Mouse (Mus musculus) forebrain, embryonic 14.5 days (tissue): ENCODE data around the gene Gm35549. TPM values are rescaled to one million over a fixed set of nuclear protein-coding genes. Genes with fewer than 3 reads are reported as not detected.
A peak's percentile ranks its signal among the peaks of the same experiment; 100 is the strongest.

Experiments
- ATAC-seq: fragments of 200-750 bp; cut with Nextera tagmentation; 2 replicates; pipeline ENCODE4 v1.8.0; 2017; ENCODE audit warnings: mild to moderate bottlenecking, moderate library complexity
- DNase-seq: peaks from one replicate; pipeline ENCODE4 v3.0.0-alpha.2; 2015; ENCODE audit warnings: low spot score
- H3K27ac ChIP-seq: fragments of 300-500 bp; sonication (generic); 2 replicates; pipeline ENCODE4 v1.5.1; 2014; ENCODE audit warnings: low read depth, mild to moderate bottlenecking, control low read depth, low read length, moderate library complexity
- H3K27me3 ChIP-seq: fragments of 300-500 bp; sonication (generic); replicated peaks from 2 replicates; pipeline ENCODE4 v1.6.1; 2014; ENCODE audit warnings: low read length, control low read depth, mixed read lengths; ENCODE audit not compliant: control insufficient read depth, insufficient read depth
- H3K36me3 ChIP-seq: fragments of 300-500 bp; sonication (generic); 2 replicates; pipeline ENCODE4 v1.6.1; 2014; ENCODE audit warnings: low read length, control low read depth; ENCODE audit not compliant: control insufficient read depth, insufficient read depth
- H3K4me1 ChIP-seq: fragments of 300-500 bp; sonication (generic); 2 replicates; pipeline ENCODE4 v1.6.1; 2014; ENCODE audit warnings: antibody characterized with exemption, low read length, control low read depth; ENCODE audit not compliant: control insufficient read depth, insufficient read depth
- H3K4me2 ChIP-seq: fragments of 300-500 bp; sonication (generic); 2 replicates; pipeline ENCODE4 v1.6.1; 2014; ENCODE audit warnings: mild to moderate bottlenecking, control low read depth, low read length
- H3K4me3 ChIP-seq: fragments of 300-500 bp; sonication (generic); 2 replicates; pipeline ENCODE4 v1.5.1; 2014; ENCODE audit warnings: low read depth, low read length, control low read depth
- H3K9ac ChIP-seq: fragments of 300-500 bp; sonication (generic); 2 replicates; pipeline ENCODE4 v1.6.1; 2014; ENCODE audit warnings: mild to moderate bottlenecking, low read length, control low read depth, moderate library complexity
- H3K9me3 ChIP-seq: fragments of 300-500 bp; sonication (generic); replicated peaks from 2 replicates; pipeline ENCODE4 v1.6.1; 2016; ENCODE audit warnings: low read length, control low read depth, mixed read lengths; ENCODE audit not compliant: control insufficient read depth
- WGBS: fragments of 180-500 bp; shearing (Covaris S2); extraction: QIAGEN DNeasy Blood & Tissue Kit; methylation state at CpG from one replicate; pipeline ENCODE4 v1.1.7; 2014; 5-methylcytosine and 5-hydroxymethylcytosine counted together
- polyA plus RNA-seq: library from polyadenylated mRNA; unstranded; fragments of >200 nt; fragmentation: Nextera tagmentation; extraction: Ambion mirVana; gene quantifications from 2 replicates; pipeline ENCODE4 v1.2.1, GENCODE M21; 2014

The Gm35549 gene
- polyA plus RNA-seq, 1 experiment from 2014 or later: 0.41 TPM

- no peak for ATAC-seq
- H3K4me2 ChIP-seq: no peak overlapping the region
- no peaks in the 10 kb centered on the region for H3K27me3 ChIP-seq
- H3K9me3 ChIP-seq: no peaks in the 10 kb centered on the region
- H3K36me3 ChIP-seq: peaks cover 19% of the 10 kb centered on the region
- 81% methylated on average over 3 of the region's 3 CpGs for WGBS
- DNase-seq: no peak
- no peak overlapping the region for H3K4me3 ChIP-seq
- no peak overlapping the region for H3K9ac ChIP-seq
- peaks cover 3% of the 10 kb centered on the region; the same call in 1 of the 2 replicates for H3K4me1 ChIP-seq
- H3K27ac ChIP-seq: no peak overlapping the region
Observed at GRCm38 (mm10) chr9:122845621-122846020, 1.8 kb upstream of the Gm35549 start.

- Histone ChIP-seq H3K9me3 (no peaks in the 10 kb centered on the region), H3K4me1 (peaks cover 16% of the 10 kb centered on the region), H3K27ac (peak overlapping the region; percentile 49), H3K4me2 (no peak overlapping the region), H3K4me3 (no peak overlapping the region), H3K9ac (no peak overlapping the region), H3K36me3 (peaks cover 7% of the 10 kb centered on the region), H3K27me3 (no peaks in the 10 kb centered on the region)
- peak; percentile 21 for DNase-seq
- WGBS: 26% methylated on average over 16 of the region's 16 CpGs
- no peak for ATAC-seq
Observed at GRCm38 (mm10) chr9:122837680-122838079, 6.2 kb downstream of the Gm35549 start.

- peaks cover 16% of the 10 kb centered on the region for H3K4me1 ChIP-seq
- no peaks in the 10 kb centered on the region for H3K9me3 ChIP-seq
- no peak overlapping the region for H3K4me3 ChIP-seq
- ATAC-seq: peak; percentile 58
- DNase-seq: no peak
- peaks cover 10% of the 10 kb centered on the region for H3K36me3 ChIP-seq
- H3K27me3 ChIP-seq: no peaks in the 10 kb centered on the region
- no peak overlapping the region for H3K9ac ChIP-seq
- 82% methylated on average over 4 of the region's 4 CpGs for WGBS
- peak overlapping the region; percentile 49 for H3K27ac ChIP-seq
- H3K4me2 ChIP-seq: no peak overlapping the region
Observed at GRCm38 (mm10) chr9:122837216-122837615, 6.6 kb downstream of the Gm35549 start.

GRCm38 (mm10) chr9:122836790-122837189, 7.0 kb downstream of the Gm35549 start:
- Histone ChIP-seq H3K36me3 (peaks cover 10% of the 10 kb centered on the region), H3K4me3 (no peak overlapping the region), H3K27ac (peak overlapping the region; percentile 49; the same call in 1 of the 2 replicates), H3K27me3 (no peaks in the 10 kb centered on the region), H3K9me3 (no peaks in the 10 kb centered on the region), H3K9ac (no peak overlapping the region), H3K4me1 (peaks cover 16% of the 10 kb centered on the region), H3K4me2 (no peak overlapping the region)
- 14% methylated on average over 6 of the region's 6 CpGs for WGBS
- ATAC-seq (peak; percentile 93), DNase-seq (peak; percentile 92)

- peak overlapping the region; percentile 49 for H3K27ac ChIP-seq
- H3K36me3 ChIP-seq: peaks cover 10% of the 10 kb centered on the region
- H3K4me3 ChIP-seq: no peak overlapping the region
- no peak overlapping the region for H3K9ac ChIP-seq
- no peaks in the 10 kb centered on the region for H3K9me3 ChIP-seq
- peak; percentile 3 for DNase-seq
- no peaks in the 10 kb centered on the region for H3K27me3 ChIP-seq
- ATAC-seq: 0 out of 2 replicates have a peak, but pooled peaks have one; percentile 10
- H3K4me2 ChIP-seq: no peak overlapping the region
- peaks cover 16% of the 10 kb centered on the region for H3K4me1 ChIP-seq
- 51% methylated on average over 9 of the region's 9 CpGs for WGBS
Observed at GRCm38 (mm10) chr9:122836126-122836525, 7.7 kb downstream of the Gm35549 start.

GRCm38 (mm10) chr9:122829826-122830380, 13.9 kb downstream of the Gm35549 start:
- H3K9me3 ChIP-seq: no peaks in the 10 kb centered on the region
- no peak for ATAC-seq
- no peak overlapping the region for H3K4me3 ChIP-seq
- no peak for DNase-seq
- H3K27ac ChIP-seq: no peak overlapping the region
- 85% methylated on average over 4 of the region's 4 CpGs for WGBS
- H3K27me3 ChIP-seq: no peaks in the 10 kb centered on the region
- H3K4me1 ChIP-seq: no peaks in the 10 kb centered on the region
- no peak overlapping the region for H3K4me2 ChIP-seq
- peaks cover 41% of the 10 kb centered on the region for H3K36me3 ChIP-seq
- no peak overlapping the region for H3K9ac ChIP-seq

GRCm38 (mm10) chr9:122826743-122827142, 17.1 kb downstream of the Gm35549 start:
- ATAC-seq (no peak), DNase-seq (no peak)

GRCm38 (mm10) chr9:122823374-122824017, 20.3 kb downstream of the Gm35549 start:
- Histone ChIP-seq H3K4me2 (no peak overlapping the region), H3K36me3 (peaks cover 37% of the 10 kb centered on the region), H3K9ac (no peak overlapping the region), H3K9me3 (no peaks in the 10 kb centered on the region), H3K27ac (no peak overlapping the region), H3K4me3 (no peak overlapping the region), H3K27me3 (no peaks in the 10 kb centered on the region), H3K4me1 (no peaks in the 10 kb centered on the region)
- ATAC-seq: no peak
- WGBS: 90% methylated on average over 5 of the region's 5 CpGs
- no peak for DNase-seq

More at GRCm38 (mm10) chr9:122826743-122827142, 17.1 kb downstream of the Gm35549 start:
- no peak overlapping the region for H3K4me3 ChIP-seq
- no peak overlapping the region for H3K9ac ChIP-seq
- H3K36me3 ChIP-seq: peaks cover 39% of the 10 kb centered on the region
- 98% methylated on average over 4 of the region's 4 CpGs for WGBS
- H3K9me3 ChIP-seq: no peaks in the 10 kb centered on the region
- H3K27ac ChIP-seq: no peak overlapping the region
- H3K4me2 ChIP-seq: no peak overlapping the region
- H3K27me3 ChIP-seq: no peaks in the 10 kb centered on the region
- H3K4me1 ChIP-seq: no peaks in the 10 kb centered on the region

- Histone ChIP-seq H3K9me3 (no peaks in the 10 kb centered on the region), H3K4me2 (no peak overlapping the region), H3K36me3 (peaks cover 29% of the 10 kb centered on the region; the same call in 1 of the 2 replicates), H3K27me3 (no peaks in the 10 kb centered on the region), H3K4me3 (no peak overlapping the region), H3K9ac (no peak overlapping the region), H3K27ac (no peak overlapping the region), H3K4me1 (no peaks in the 10 kb centered on the region)
- no peak for ATAC-seq
- DNase-seq: no peak
- 88% methylated on average over 4 of the region's 4 CpGs for WGBS
Observed at GRCm38 (mm10) chr9:122815239-122815851, 28.5 kb downstream of the Gm35549 start.
